Mouse (Mus musculus) kidney, embryonic 16.5 days (tissue): ENCODE data around the gene Dennd2d. TPM values are rescaled to one million over a fixed set of nuclear protein-coding genes. Genes with fewer than 3 reads are reported as not detected.

Experiments used
- ATAC-seq: fragments of 200-750 bp; cut with Nextera tagmentation; 2 replicates; pipeline ENCODE4 v1.8.0; 2017; ENCODE audit warnings: moderate TSS enrichment; ENCODE audit not compliant: low FRiP score, low TSS enrichment
- H3K27ac ChIP-seq: fragments of 300-500 bp; sonication (generic); 2 replicates; pipeline ENCODE4 v1.5.1; 2014; ENCODE audit warnings: low read length
- H3K27me3 ChIP-seq: fragments of 300-500 bp; sonication (generic); 2 replicates; pipeline ENCODE4 v1.6.1; 2014; ENCODE audit warnings: low read length, control low read depth, mixed read lengths; ENCODE audit not compliant: insufficient read depth
- H3K36me3 ChIP-seq: fragments of 300-500 bp; sonication (generic); 2 replicates; pipeline ENCODE4 v1.6.1; 2014; ENCODE audit warnings: low read length, control low read depth, mixed read lengths; ENCODE audit not compliant: insufficient read depth
- H3K4me1 ChIP-seq: fragments of 300-500 bp; sonication (generic); 2 replicates; pipeline ENCODE4 v1.6.1; 2014; ENCODE audit warnings: low read length, control low read depth, mixed read lengths; ENCODE audit not compliant: insufficient read depth
- H3K4me2 ChIP-seq: fragments of 300-500 bp; sonication (generic); replicated peaks from 2 replicates; pipeline ENCODE4 v1.6.1; 2014; ENCODE audit warnings: low read depth, low read length
- H3K4me3 ChIP-seq: fragments of 300-500 bp; sonication (generic); 2 replicates; pipeline ENCODE4 v1.5.1; 2014; ENCODE audit warnings: mild to moderate bottlenecking, low read length
- H3K9ac ChIP-seq: fragments of 300-500 bp; sonication (generic); replicated peaks from 2 replicates; pipeline ENCODE4 v1.6.1; 2014; ENCODE audit warnings: low read length
- H3K9me3 ChIP-seq: fragments of 300-500 bp; sonication (generic); 2 replicates; pipeline ENCODE4 v1.6.1; 2016; ENCODE audit warnings: low read length, control low read depth
- WGBS: fragments of 180-500 bp; shearing (Covaris S2); extraction: QIAGEN DNeasy Blood & Tissue Kit; methylation state at CpG from one replicate; pipeline ENCODE4 v1.1.7; 2014; 5-methylcytosine and 5-hydroxymethylcytosine counted together
- polyA plus RNA-seq: library from polyadenylated mRNA; unstranded; fragments of >200 nt; fragmentation: Nextera tagmentation; extraction: Ambion mirVana; gene quantifications from 2 replicates; pipeline ENCODE4 v1.2.1, GENCODE M21; 2015

The Dennd2d gene
- polyA plus RNA-seq, 1 experiment from 2014 or later = 8.7 TPM

- WGBS = 86% methylated on average over 1 of the region's 1 CpGs
- Histone ChIP-seq H3K36me3 (no peaks in the 10 kb centered on the region), H3K4me2 (no peak overlapping the region), H3K4me3 (no peak overlapping the region), H3K9ac (no peak overlapping the region), H3K27me3 (peaks cover 5% of the 10 kb centered on the region; the same call in 1 of the 2 replicates), H3K27ac (no peak overlapping the region), H3K9me3 (no peaks in the 10 kb centered on the region), H3K4me1 (no peaks in the 10 kb centered on the region)
- no peak for ATAC-seq
These were observed 5.3 kb upstream of the Dennd2d start for GRCm38 (mm10) chr3:106476863-106477262.

- no peak for ATAC-seq
- peaks cover 5% of the 10 kb centered on the region; the same call in 1 of the 2 replicates for H3K27me3 ChIP-seq
- H3K9ac ChIP-seq = no peak overlapping the region
- H3K9me3 ChIP-seq = no peaks in the 10 kb centered on the region
- no peak overlapping the region for H3K4me3 ChIP-seq
- no peaks in the 10 kb centered on the region for H3K36me3 ChIP-seq
- H3K4me1 ChIP-seq = peaks cover 3% of the 10 kb centered on the region; the same call in 1 of the 2 replicates
- H3K27ac ChIP-seq = no peak overlapping the region
- 69% methylated on average over 7 of the region's 7 CpGs for WGBS
- H3K4me2 ChIP-seq = peak overlapping the region; percentile 92
These were observed 1.1 kb downstream of the Dennd2d start for GRCm38 (mm10) chr3:106483297-106483696.

- Histone ChIP-seq H3K9me3 (no peaks in the 10 kb centered on the region), H3K36me3 (no peaks in the 10 kb centered on the region), H3K9ac (no peak overlapping the region), H3K27me3 (peaks cover 5% of the 10 kb centered on the region; the same call in 1 of the 2 replicates), H3K4me3 (no peak overlapping the region), H3K27ac (no peak overlapping the region), H3K4me2 (no peak overlapping the region), H3K4me1 (peaks cover 3% of the 10 kb centered on the region; the same call in 1 of the 2 replicates)
- no peak for ATAC-seq
- WGBS = 65% methylated on average over 4 of the region's 4 CpGs
These were observed 1.7 kb downstream of the Dennd2d start for GRCm38 (mm10) chr3:106483796-106484405.

GRCm38 (mm10) chr3:106484861-106485260 is 2.7 kb downstream of the Dennd2d start:
- H3K4me2 ChIP-seq = no peak overlapping the region
- H3K27ac ChIP-seq = no peak overlapping the region
- no peak for ATAC-seq

DNA sequence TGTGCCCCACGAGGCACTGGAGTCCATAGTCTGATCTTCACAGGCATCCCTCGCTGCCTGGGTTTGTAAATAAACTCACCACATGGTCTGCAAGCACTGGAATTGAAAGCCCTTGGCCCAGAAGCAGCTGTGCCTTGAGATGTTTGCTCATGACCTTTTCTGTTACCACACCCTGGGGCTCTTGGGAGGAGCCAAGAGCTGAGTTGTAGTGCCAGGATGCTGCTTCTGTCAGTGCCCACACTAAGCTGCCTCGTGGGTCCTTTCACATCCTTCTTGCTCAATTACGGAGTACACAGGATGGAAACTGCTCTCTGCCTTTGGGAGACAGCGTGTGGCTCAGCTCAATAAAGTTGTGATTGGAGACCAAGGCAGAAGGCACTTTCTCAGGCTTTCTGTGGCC is 3.6 kb downstream of the Dennd2d start:
- Histone ChIP-seq H3K4me2 (no peak overlapping the region), H3K4me3 (no peak overlapping the region), H3K4me1 (peaks cover 3% of the 10 kb centered on the region; the same call in 1 of the 2 replicates), H3K9ac (no peak overlapping the region), H3K27ac (no peak overlapping the region), H3K36me3 (no peaks in the 10 kb centered on the region), H3K27me3 (peaks cover 5% of the 10 kb centered on the region; the same call in 1 of the 2 replicates), H3K9me3 (no peaks in the 10 kb centered on the region)
- 79% methylated on average over 5 of the region's 5 CpGs for WGBS
- ATAC-seq = no peak

More at GRCm38 (mm10) chr3:106484861-106485260, 2.7 kb downstream of the Dennd2d start:
- Histone ChIP-seq H3K4me3 (no peak overlapping the region), H3K9me3 (no peaks in the 10 kb centered on the region), H3K36me3 (no peaks in the 10 kb centered on the region), H3K4me1 (peaks cover 3% of the 10 kb centered on the region; the same call in 1 of the 2 replicates), H3K27me3 (peaks cover 5% of the 10 kb centered on the region; the same call in 1 of the 2 replicates), H3K9ac (no peak overlapping the region)
- WGBS = 86% methylated on average over 3 of the region's 3 CpGs

DNA sequence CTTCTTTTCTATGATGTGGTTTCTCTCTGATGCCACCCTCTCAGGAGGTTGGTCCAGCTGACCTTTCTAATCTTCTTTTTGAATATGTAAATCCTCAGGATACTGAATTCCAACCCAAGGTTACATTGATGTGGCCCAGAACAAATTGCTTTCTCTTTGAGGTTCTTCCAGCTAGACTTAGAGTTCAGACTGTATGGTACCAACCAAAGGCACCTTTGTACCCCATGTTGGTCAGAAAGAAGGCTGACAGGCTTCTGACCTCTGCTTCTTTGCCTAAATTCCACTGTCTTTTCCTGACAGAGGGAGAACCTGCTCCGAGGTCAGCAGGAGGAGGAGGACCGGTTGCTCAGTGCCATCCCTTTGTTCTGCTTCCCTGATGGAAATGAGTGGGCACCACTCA is 5.3 kb downstream of the Dennd2d start:
- no peak overlapping the region for H3K27ac ChIP-seq
- ATAC-seq = no peak
- H3K4me2 ChIP-seq = no peak overlapping the region
- H3K27me3 ChIP-seq = no peaks in the 10 kb centered on the region
- H3K4me1 ChIP-seq = peaks cover 3% of the 10 kb centered on the region; the same call in 1 of the 2 replicates
- H3K4me3 ChIP-seq = no peak overlapping the region
- H3K9ac ChIP-seq = no peak overlapping the region
- 88% methylated on average over 2 of the region's 2 CpGs for WGBS
- no peaks in the 10 kb centered on the region for H3K36me3 ChIP-seq
- no peaks in the 10 kb centered on the region for H3K9me3 ChIP-seq

GRCm38 (mm10) chr3:106490239-106490638 is 8.0 kb downstream of the Dennd2d start:
- no peak for ATAC-seq
- Histone ChIP-seq H3K36me3 (no peaks in the 10 kb centered on the region), H3K27ac (no peak overlapping the region), H3K4me3 (no peak overlapping the region), H3K27me3 (no peaks in the 10 kb centered on the region), H3K9me3 (no peaks in the 10 kb centered on the region), H3K4me2 (no peak overlapping the region), H3K4me1 (no peaks in the 10 kb centered on the region), H3K9ac (no peak overlapping the region)
- WGBS = 95% methylated on average over 4 of the region's 4 CpGs

- no peak for ATAC-seq
- H3K4me3 ChIP-seq = no peak overlapping the region
- H3K27ac ChIP-seq = no peak overlapping the region
- H3K9me3 ChIP-seq = no peaks in the 10 kb centered on the region
- WGBS = 97% methylated on average over 1 of the region's 1 CpGs
- H3K9ac ChIP-seq = no peak overlapping the region
- no peaks in the 10 kb centered on the region for H3K27me3 ChIP-seq
- H3K4me1 ChIP-seq = 0 out of 2 replicates have a peak, but pooled peaks cover 6% of the 10 kb centered on the region
- H3K36me3 ChIP-seq = no peaks in the 10 kb centered on the region
- no peak overlapping the region for H3K4me2 ChIP-seq
These were observed 10.5 kb downstream of the Dennd2d start for GRCm38 (mm10) chr3:106492723-106493122.

GRCm38 (mm10) chr3:106493202-106493601 is 11.0 kb downstream of the Dennd2d start:
- no peaks in the 10 kb centered on the region for H3K9me3 ChIP-seq
- no peak for ATAC-seq
- H3K36me3 ChIP-seq = no peaks in the 10 kb centered on the region
- no peak overlapping the region for H3K4me3 ChIP-seq
- no peak overlapping the region for H3K4me2 ChIP-seq
- no peaks in the 10 kb centered on the region for H3K27me3 ChIP-seq
- H3K27ac ChIP-seq = no peak overlapping the region
- 0 out of 2 replicates have a peak, but pooled peaks cover 6% of the 10 kb centered on the region for H3K4me1 ChIP-seq
- WGBS = 89% methylated on average over 8 of the region's 8 CpGs
- no peak overlapping the region for H3K9ac ChIP-seq

- 48% methylated on average over 3 of the region's 3 CpGs for WGBS
- H3K4me3 ChIP-seq = no peak overlapping the region
- H3K9ac ChIP-seq = no peak overlapping the region
- H3K9me3 ChIP-seq = no peaks in the 10 kb centered on the region
- no peak for ATAC-seq
- no peak overlapping the region for H3K27ac ChIP-seq
- no peaks in the 10 kb centered on the region for H3K36me3 ChIP-seq
- no peak overlapping the region for H3K4me2 ChIP-seq
- H3K4me1 ChIP-seq = 0 out of 2 replicates have a peak, but pooled peaks cover 6% of the 10 kb centered on the region
- no peaks in the 10 kb centered on the region for H3K27me3 ChIP-seq
These were observed 11.7 kb downstream of the Dennd2d start for GRCm38 (mm10) chr3:106493882-106494281.
